Mouse (Mus musculus): ENCODE results near the gene Cdh23. TPM values are rescaled to one million over a fixed set of nuclear protein-coding genes. Genes with fewer than 3 reads are reported as not detected.

Gene Cdh23
- polyA plus RNA-seq, 1 experiment from 2014 or later, result 0.35 TPM

DNA sequence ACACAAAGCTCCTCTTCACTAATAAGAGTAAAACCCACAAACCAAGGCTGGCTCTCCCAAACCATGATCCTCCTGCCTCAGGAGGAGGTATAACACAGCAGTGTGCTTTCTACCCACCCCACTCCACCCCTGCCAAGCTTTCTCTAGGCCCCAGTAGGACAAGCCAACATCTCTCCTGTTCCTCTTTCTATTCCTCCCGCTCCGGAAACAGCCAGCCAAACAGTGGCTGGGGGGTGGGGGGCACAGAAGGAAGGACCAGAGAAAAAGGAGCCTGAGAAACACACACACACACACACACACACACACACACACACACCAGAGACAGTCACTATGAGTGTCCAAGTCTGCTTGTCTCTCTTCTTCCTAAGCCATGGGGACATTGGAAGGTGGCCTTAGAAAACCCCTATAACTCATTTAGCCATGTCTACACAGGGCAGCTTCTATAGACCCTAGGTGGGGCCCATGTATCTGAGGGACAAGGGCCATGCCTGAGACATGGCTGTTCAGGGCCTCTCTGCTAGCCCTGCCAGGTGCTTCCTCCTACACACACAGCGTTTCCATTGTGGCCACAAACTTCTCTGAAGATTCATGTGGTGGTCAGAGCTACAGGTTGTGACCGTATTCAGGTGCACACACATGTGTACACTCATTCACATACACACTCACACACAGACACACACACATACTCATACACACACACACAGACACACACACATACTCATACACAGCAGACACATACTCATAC is 43.5 kb upstream of the Cdh23 start:
- DNase-seq (ENCODE audit: low spot score) (no peak), ATAC-seq (no peak)
- no peak overlapping the region for H3K9ac ChIP-seq (replicated peaks; ENCODE audit: low read depth)
- no peaks in the 10 kb centered on the region; the same call in 1 of the 2 replicates for H3K36me3 ChIP-seq (ENCODE audit: insufficient read depth, low read length)
- no peak overlapping the region for H3K4me3 ChIP-seq (ENCODE audit: low read depth, low read length)
- no peaks in the 10 kb centered on the region for H3K9me3 ChIP-seq (ENCODE audit: low read length)
- no peak overlapping the region for H3K4me2 ChIP-seq (replicated peaks; ENCODE audit: low read depth, low read length)
- H3K27me3 ChIP-seq (replicated peaks; ENCODE audit: insufficient read depth, low read length), result no peaks in the 10 kb centered on the region
- H3K27ac ChIP-seq (ENCODE audit: low read length), result no peak overlapping the region
- 91% methylated on average over 4 of the region's 4 CpGs for WGBS
- no peaks in the 10 kb centered on the region for H3K4me1 ChIP-seq (ENCODE audit: insufficient read depth, low read depth, low read length)
- no peak for TF ChIP-seq CTCF (IDR thresholded peaks at IDR 0.05)
- TF ChIP-seq EP300 (IDR thresholded peaks at IDR 0.05), result no peak

GRCm38 (mm10) chr10:60737886-60738640 is 41.8 kb upstream of the Cdh23 start:
- no peak for DNase-seq (ENCODE audit: low spot score)
- no peak overlapping the region for H3K27ac ChIP-seq (ENCODE audit: low read length)
- no peaks in the 10 kb centered on the region for H3K27me3 ChIP-seq (replicated peaks; ENCODE audit: insufficient read depth, low read length)
- H3K4me3 ChIP-seq (ENCODE audit: low read depth, low read length), result no peak overlapping the region
- no peaks in the 10 kb centered on the region; the same call in 1 of the 2 replicates for H3K36me3 ChIP-seq (ENCODE audit: insufficient read depth, low read length)
- no peaks in the 10 kb centered on the region for H3K4me1 ChIP-seq (ENCODE audit: insufficient read depth, low read depth, low read length)
- H3K9ac ChIP-seq (replicated peaks; ENCODE audit: low read depth), result no peak overlapping the region
- no peak for TF ChIP-seq EP300 (IDR thresholded peaks at IDR 0.05)
- no peak for TF ChIP-seq CTCF (IDR thresholded peaks at IDR 0.05)
- no peaks in the 10 kb centered on the region for H3K9me3 ChIP-seq (ENCODE audit: low read length)
- no peak overlapping the region for H3K4me2 ChIP-seq (replicated peaks; ENCODE audit: low read depth, low read length)
- ATAC-seq, result no peak
- WGBS, result 79% methylated on average over 8 of the region's 9 CpGs

- no peaks in the 10 kb centered on the region for H3K27me3 ChIP-seq (replicated peaks; ENCODE audit: insufficient read depth, low read length)
- H3K36me3 ChIP-seq (ENCODE audit: insufficient read depth, low read length), result no peaks in the 10 kb centered on the region; the same call in 1 of the 2 replicates
- no peak overlapping the region for H3K4me3 ChIP-seq (ENCODE audit: low read depth, low read length)
- H3K27ac ChIP-seq (ENCODE audit: low read length), result no peak overlapping the region
- H3K4me1 ChIP-seq (ENCODE audit: insufficient read depth, low read depth, low read length), result no peaks in the 10 kb centered on the region
- no peaks in the 10 kb centered on the region for H3K9me3 ChIP-seq (ENCODE audit: low read length)
- TF ChIP-seq EP300 (IDR thresholded peaks at IDR 0.05), result no peak
- TF ChIP-seq CTCF (IDR thresholded peaks at IDR 0.05), result no peak
- WGBS, result 75% methylated on average over 11 of the region's 11 CpGs
- H3K4me2 ChIP-seq (replicated peaks; ENCODE audit: low read depth, low read length), result no peak overlapping the region
- DNase-seq (ENCODE audit: low spot score) (no peak), ATAC-seq (no peak)
- H3K9ac ChIP-seq (replicated peaks; ENCODE audit: low read depth), result no peak overlapping the region
Observed at GRCm38 (mm10) chr10:60737169-60737728, 41.0 kb upstream of the Cdh23 start.

GRCm38 (mm10) chr10:60735737-60736136 is 39.4 kb upstream of the Cdh23 start:
- DNase-seq (ENCODE audit: low spot score) (no peak), ATAC-seq (no peak)
- no peak overlapping the region for H3K4me2 ChIP-seq (replicated peaks; ENCODE audit: low read depth, low read length)
- H3K27ac ChIP-seq (ENCODE audit: low read length), result no peak overlapping the region
- no peak overlapping the region for H3K9ac ChIP-seq (replicated peaks; ENCODE audit: low read depth)
- H3K9me3 ChIP-seq (ENCODE audit: low read length), result no peaks in the 10 kb centered on the region
- WGBS, result 100% methylated on average over 1 of the region's 1 CpGs
- H3K36me3 ChIP-seq (ENCODE audit: insufficient read depth, low read length), result no peaks in the 10 kb centered on the region; the same call in 1 of the 2 replicates
- H3K4me3 ChIP-seq (ENCODE audit: low read depth, low read length), result no peak overlapping the region
- H3K27me3 ChIP-seq (replicated peaks; ENCODE audit: insufficient read depth, low read length), result no peaks in the 10 kb centered on the region
- H3K4me1 ChIP-seq (ENCODE audit: insufficient read depth, low read depth, low read length), result no peaks in the 10 kb centered on the region
- TF ChIP-seq CTCF (IDR thresholded peaks at IDR 0.05) (no peak), EP300 (IDR thresholded peaks at IDR 0.05) (no peak)

DNA sequence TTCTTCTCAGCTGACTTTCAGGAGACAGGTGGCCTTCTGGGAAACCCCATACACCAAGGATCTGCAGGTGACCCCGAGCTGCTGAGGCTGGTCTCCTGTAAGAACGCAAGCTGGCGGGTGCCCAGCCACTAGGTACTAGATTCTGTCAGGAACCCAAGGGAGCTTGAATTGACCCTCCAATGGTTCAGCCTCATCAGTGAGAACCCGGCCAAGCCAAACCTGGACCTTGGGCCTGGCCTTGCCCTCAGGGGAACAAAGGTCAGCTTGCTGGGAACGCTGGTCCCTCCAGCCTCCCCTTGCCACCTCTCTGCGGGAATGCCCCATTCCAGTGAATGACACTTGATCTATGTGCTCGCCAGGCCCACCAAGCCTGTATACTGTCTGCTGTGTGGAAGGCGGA is 37.2 kb upstream of the Cdh23 start:
- DNase-seq (ENCODE audit: low spot score), result no peak
- H3K4me3 ChIP-seq (ENCODE audit: low read depth, low read length), result no peak overlapping the region
- no peak for TF ChIP-seq EP300 (IDR thresholded peaks at IDR 0.05)
- TF ChIP-seq CTCF (IDR thresholded peaks at IDR 0.05), result no peak
- H3K36me3 ChIP-seq (ENCODE audit: insufficient read depth, low read length), result no peaks in the 10 kb centered on the region; the same call in 1 of the 2 replicates
- WGBS, result 73% methylated on average over 8 of the region's 8 CpGs
- ATAC-seq, result no peak
- no peaks in the 10 kb centered on the region for H3K27me3 ChIP-seq (replicated peaks; ENCODE audit: insufficient read depth, low read length)
- H3K27ac ChIP-seq (ENCODE audit: low read length), result no peak overlapping the region
- no peak overlapping the region for H3K4me2 ChIP-seq (replicated peaks; ENCODE audit: low read depth, low read length)
- H3K9ac ChIP-seq (replicated peaks; ENCODE audit: low read depth), result no peak overlapping the region
- H3K9me3 ChIP-seq (ENCODE audit: low read length), result no peaks in the 10 kb centered on the region
- no peaks in the 10 kb centered on the region for H3K4me1 ChIP-seq (ENCODE audit: insufficient read depth, low read depth, low read length)

DNA sequence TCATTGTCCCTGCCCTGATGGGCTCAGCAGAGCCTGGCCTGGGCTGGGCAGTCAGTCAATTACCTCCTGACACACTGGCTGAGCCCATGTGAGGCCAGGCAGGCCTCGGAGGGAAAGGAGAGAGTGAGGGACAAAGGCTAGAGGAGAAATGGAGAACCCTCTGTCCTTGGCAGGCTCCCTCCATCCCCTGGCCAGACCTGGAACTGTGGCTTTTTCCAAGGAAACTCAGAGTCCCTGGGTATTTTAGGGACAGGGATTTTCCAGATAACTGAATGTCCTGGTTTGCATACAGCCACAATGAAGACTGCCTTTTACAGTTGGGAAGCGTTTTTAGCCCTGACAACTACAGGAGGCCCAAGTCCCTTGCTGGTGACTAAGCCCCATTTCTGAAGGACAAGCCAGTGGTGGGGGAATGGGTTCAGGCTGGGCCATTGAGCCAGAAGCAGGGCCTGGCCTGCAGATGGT is 36.1 kb upstream of the Cdh23 start:
- Histone ChIP-seq H3K27me3 (replicated peaks; ENCODE audit: insufficient read depth, low read length) (no peaks in the 10 kb centered on the region), H3K9me3 (ENCODE audit: low read length) (no peaks in the 10 kb centered on the region), H3K27ac (ENCODE audit: low read length) (no peak overlapping the region), H3K4me1 (ENCODE audit: insufficient read depth, low read depth, low read length) (no peaks in the 10 kb centered on the region), H3K36me3 (ENCODE audit: insufficient read depth, low read length) (no peaks in the 10 kb centered on the region; the same call in 1 of the 2 replicates), H3K9ac (replicated peaks; ENCODE audit: low read depth) (no peak overlapping the region), H3K4me2 (replicated peaks; ENCODE audit: low read depth, low read length) (no peak overlapping the region), H3K4me3 (ENCODE audit: low read depth, low read length) (no peak overlapping the region)
- TF ChIP-seq EP300 (IDR thresholded peaks at IDR 0.05) (no peak), CTCF (IDR thresholded peaks at IDR 0.05) (no peak)
- 55% methylated on average over 2 of the region's 2 CpGs for WGBS
- no peak for ATAC-seq
- no peak for DNase-seq (ENCODE audit: low spot score)

All from lung, postnatal 0 days (tissue).